Mouse (Mus musculus): ENCODE measurements at regions not wholly inside any gene's neighbourhood (a gene's known extent, or its start where the extent isn't known, plus 50 kb on each side); places are given as distances from the start of the nearest gene placed in this dataset.

GRCm38 (mm10) chr5:116662466-116662865 lies 70.8 kb upstream of the Srrm4 start:
- Histone ChIP-seq H3K9ac (no peak overlapping the region), H3K27me3 (no peaks in the 10 kb centered on the region), H3K4me1 (replicated peaks) (no peaks in the 10 kb centered on the region), H3K4me2 (no peak overlapping the region), H3K4me3 (replicated peaks) (no peak overlapping the region), H3K9me3 (replicated peaks) (peaks cover 12% of the 10 kb centered on the region; the same call in 1 of the 2 replicates), H3K27ac (no peak overlapping the region), H3K36me3 (no peaks in the 10 kb centered on the region)
- ATAC-seq (ENCODE audit: low read depth) (no peak), DNase-seq (no peak)
- WGBS (ENCODE audit: insufficient replicate concordance), result 57% methylated on average over 5 of the region's 5 CpGs

GRCm38 (mm10) chr5:116661851-116662250 lies 70.2 kb upstream of the Srrm4 start:
- H3K36me3 ChIP-seq, result no peaks in the 10 kb centered on the region
- 56% methylated on average over 2 of the region's 2 CpGs for WGBS (ENCODE audit: insufficient replicate concordance)
- DNase-seq (no peak), ATAC-seq (ENCODE audit: low read depth) (no peak)
- H3K4me3 ChIP-seq (replicated peaks), result no peak overlapping the region
- no peak overlapping the region for H3K4me2 ChIP-seq
- no peak overlapping the region for H3K27ac ChIP-seq
- peaks cover 12% of the 10 kb centered on the region; the same call in 1 of the 2 replicates for H3K9me3 ChIP-seq (replicated peaks)
- H3K9ac ChIP-seq, result no peak overlapping the region
- H3K4me1 ChIP-seq (replicated peaks), result no peaks in the 10 kb centered on the region
- no peaks in the 10 kb centered on the region for H3K27me3 ChIP-seq

GRCm38 (mm10) chr5:116654486-116655420 lies 63.1 kb upstream of the Srrm4 start:
- Histone ChIP-seq H3K9ac (no peak overlapping the region), H3K36me3 (no peaks in the 10 kb centered on the region), H3K27me3 (no peaks in the 10 kb centered on the region), H3K4me2 (no peak overlapping the region), H3K4me1 (replicated peaks) (no peaks in the 10 kb centered on the region), H3K4me3 (replicated peaks) (no peak overlapping the region), H3K9me3 (replicated peaks) (peaks cover 27% of the 10 kb centered on the region), H3K27ac (no peak overlapping the region)
- WGBS (ENCODE audit: insufficient replicate concordance), result 72% methylated on average over 17 of the region's 17 CpGs
- ATAC-seq (ENCODE audit: low read depth) (no peak), DNase-seq (no peak)
